Mouse (Mus musculus) forebrain, embryonic 15.5 days (tissue): Measurements from ENCODE around the gene Sirt6. TPM values are rescaled to one million over a fixed set of nuclear protein-coding genes. Genes with fewer than 3 reads are reported as not detected.

ENCODE experiments used
- ATAC-seq: fragments of 200-750 bp; cut with Nextera tagmentation; replicated peaks from 2 replicates; pipeline ENCODE4 v1.8.0; 2017; ENCODE audit warnings: mild to moderate bottlenecking, moderate TSS enrichment, moderate library complexity
- H3K27ac ChIP-seq: fragments of 300-500 bp; sonication (generic); replicated peaks from 2 replicates; pipeline ENCODE4 v1.5.1; 2015; ENCODE audit warnings: mild to moderate bottlenecking, inconsistent platforms
- H3K27me3 ChIP-seq: fragments of 300-500 bp; sonication (generic); 2 replicates; pipeline ENCODE4 v1.6.1; 2015; ENCODE audit warnings: inconsistent platforms
- H3K36me3 ChIP-seq: fragments of 300-500 bp; sonication (generic); 2 replicates; pipeline ENCODE4 v1.6.1; 2015; ENCODE audit warnings: mild to moderate bottlenecking, inconsistent platforms
- H3K4me1 ChIP-seq: fragments of 300-500 bp; sonication (generic); 2 replicates; pipeline ENCODE4 v1.6.1; 2015; ENCODE audit warnings: inconsistent platforms
- H3K4me2 ChIP-seq: fragments of 300-500 bp; sonication (generic); replicated peaks from 2 replicates; pipeline ENCODE4 v1.6.1; 2015; ENCODE audit warnings: mild to moderate bottlenecking, inconsistent platforms
- H3K4me3 ChIP-seq: fragments of 300-500 bp; sonication (generic); 2 replicates; pipeline ENCODE4 v1.5.1; 2015; ENCODE audit warnings: mild to moderate bottlenecking, inconsistent platforms
- H3K9ac ChIP-seq: fragments of 300-500 bp; sonication (generic); replicated peaks from 2 replicates; pipeline ENCODE4 v1.6.1; 2015; ENCODE audit warnings: mild to moderate bottlenecking, inconsistent platforms
- H3K9me3 ChIP-seq: fragments of 300-500 bp; sonication (generic); 2 replicates; pipeline ENCODE4 v1.6.1; 2016; ENCODE audit warnings: inconsistent platforms
- WGBS: fragments of 180-500 bp; shearing (Covaris S2); methylation state at CpG from one replicate; pipeline ENCODE4 v1.1.7; 2015; ENCODE audit warnings: mixed read lengths; 5-methylcytosine and 5-hydroxymethylcytosine counted together
- polyA plus RNA-seq: library from polyadenylated mRNA; unstranded; fragments of >200 nt; fragmentation: Nextera tagmentation; extraction: Ambion mirVana; gene quantifications from 2 replicates; pipeline ENCODE4 v1.2.1, GENCODE M21; 2015

Sirt6 gene
- polyA plus RNA-seq, 1 experiment from 2014 or later = 56.5 TPM

GRCm38 (mm10) chr10:81583347-81583746, 44.2 kb downstream of the Sirt6 start:
- H3K27me3 ChIP-seq = peaks cover 16% of the 10 kb centered on the region; the same call in 1 of the 2 replicates
- WGBS = 56% methylated on average over 6 of the region's 6 CpGs
- no peaks in the 10 kb centered on the region; the same call in 1 of the 2 replicates for H3K36me3 ChIP-seq
- no peaks in the 10 kb centered on the region for H3K9me3 ChIP-seq
- ATAC-seq = no peak
- no peak overlapping the region for H3K4me3 ChIP-seq
- H3K4me1 ChIP-seq = no peaks in the 10 kb centered on the region
- H3K9ac ChIP-seq = no peak overlapping the region
- no peak overlapping the region for H3K4me2 ChIP-seq
- H3K27ac ChIP-seq = no peak overlapping the region

- no peak overlapping the region for H3K9ac ChIP-seq
- no peak overlapping the region for H3K4me2 ChIP-seq
- H3K4me3 ChIP-seq = no peak overlapping the region
- ATAC-seq = no peak
- H3K36me3 ChIP-seq = no peaks in the 10 kb centered on the region
- peaks cover 34% of the 10 kb centered on the region for H3K27me3 ChIP-seq
- H3K9me3 ChIP-seq = no peaks in the 10 kb centered on the region
- no peak overlapping the region for H3K27ac ChIP-seq
- 63% methylated on average over 25 of the region's 25 CpGs for WGBS
- peaks cover 8% of the 10 kb centered on the region for H3K4me1 ChIP-seq
Measured at GRCm38 (mm10) chr10:81580441-81581070, 47.0 kb downstream of the Sirt6 start.

DNA sequence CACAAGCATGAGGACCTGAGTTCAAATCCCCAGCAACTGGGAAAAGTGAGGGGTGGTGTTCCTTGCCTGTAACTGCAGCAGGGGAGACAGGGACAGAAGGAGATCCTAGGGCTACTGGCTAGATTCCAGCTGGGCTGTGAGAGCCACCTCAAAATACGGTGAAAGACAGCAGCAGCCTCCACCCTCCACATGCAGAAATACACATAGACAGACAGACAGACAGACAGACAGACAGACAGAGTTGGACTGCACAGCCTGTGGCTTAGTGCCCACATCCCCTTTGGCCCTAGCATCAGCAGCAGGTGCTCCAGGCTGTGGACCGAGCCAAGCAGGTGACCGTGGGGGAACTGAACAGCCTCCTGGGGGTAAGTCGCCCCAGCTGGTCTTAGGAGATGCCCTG, 47.6 kb downstream of the Sirt6 start:
- H3K27ac ChIP-seq = no peak overlapping the region
- no peaks in the 10 kb centered on the region for H3K36me3 ChIP-seq
- H3K27me3 ChIP-seq = peaks cover 34% of the 10 kb centered on the region
- ATAC-seq = no peak
- no peak overlapping the region for H3K4me2 ChIP-seq
- H3K4me1 ChIP-seq = peaks cover 14% of the 10 kb centered on the region
- H3K4me3 ChIP-seq = no peak overlapping the region
- no peak overlapping the region for H3K9ac ChIP-seq
- no peaks in the 10 kb centered on the region for H3K9me3 ChIP-seq
- WGBS = 53% methylated on average over 4 of the region's 4 CpGs

DNA sequence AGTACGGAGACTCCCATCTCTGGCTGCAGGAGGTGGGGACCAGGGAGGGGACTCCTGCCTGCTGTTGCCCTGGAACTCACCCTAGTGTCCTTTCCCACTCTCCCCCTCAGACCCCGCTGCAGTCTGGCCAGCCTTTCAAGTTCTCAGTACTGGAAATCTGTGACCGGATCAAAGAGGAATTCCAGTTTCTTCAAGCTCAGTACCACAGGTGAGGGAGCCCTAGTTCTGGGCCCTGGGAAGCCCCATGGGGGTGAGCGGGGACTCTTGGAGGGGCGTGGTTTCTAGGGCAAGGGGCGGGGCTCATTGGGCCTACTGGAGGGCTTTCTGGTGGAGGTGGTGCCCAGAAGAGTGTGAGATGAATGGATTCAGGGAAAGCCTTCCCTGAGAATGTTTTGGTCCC, 51.9 kb downstream of the Sirt6 start:
- peaks cover 48% of the 10 kb centered on the region for H3K4me1 ChIP-seq
- no peaks in the 10 kb centered on the region for H3K36me3 ChIP-seq
- peak overlapping the region; percentile 72 for H3K4me2 ChIP-seq
- ATAC-seq = no peak
- H3K9me3 ChIP-seq = no peaks in the 10 kb centered on the region
- WGBS = 2% methylated on average over 6 of the region's 6 CpGs
- H3K4me3 ChIP-seq = peak overlapping the region; percentile 64
- H3K9ac ChIP-seq = peak overlapping the region; percentile 68
- H3K27me3 ChIP-seq = peaks cover 51% of the 10 kb centered on the region
- H3K27ac ChIP-seq = no peak overlapping the region

- no peak for ATAC-seq
- H3K4me1 ChIP-seq = peaks cover 53% of the 10 kb centered on the region
- no peaks in the 10 kb centered on the region for H3K36me3 ChIP-seq
- no peaks in the 10 kb centered on the region for H3K9me3 ChIP-seq
- H3K4me3 ChIP-seq = peak overlapping the region; percentile 64
- WGBS = under 1% methylated on average over 30 of the region's 30 CpGs
- peaks cover 50% of the 10 kb centered on the region for H3K27me3 ChIP-seq
- peak overlapping the region; percentile 72 for H3K4me2 ChIP-seq
- peak overlapping the region; percentile 68 for H3K9ac ChIP-seq
- peak overlapping the region; percentile 17; the same call in 1 of the 2 replicates for H3K27ac ChIP-seq
Measured at GRCm38 (mm10) chr10:81575208-81575631, 52.4 kb downstream of the Sirt6 start.

- H3K27me3 ChIP-seq = peaks cover 50% of the 10 kb centered on the region
- peak within 1 kb of the TSS; percentile 64 for H3K4me3 ChIP-seq
- H3K9ac ChIP-seq = peak within 1 kb of the TSS; percentile 68
- H3K4me1 ChIP-seq = peaks cover 61% of the 10 kb centered on the region
- H3K9me3 ChIP-seq = no peaks in the 10 kb centered on the region
- no peak for ATAC-seq
- 17% methylated on average over 10 of the region's 10 CpGs for WGBS
- peak within 1 kb of the TSS; percentile 72 for H3K4me2 ChIP-seq
- peak within 1 kb of the TSS; percentile 17; the same call in 1 of the 2 replicates for H3K27ac ChIP-seq
- H3K36me3 ChIP-seq = no peaks in the 10 kb centered on the region
Measured at GRCm38 (mm10) chr10:81574081-81575056, 53.2 kb downstream of the Sirt6 start, which contains the start of gene Tle2. Gene Tle2 (plus strand): TSS chr10:81574561.

DNA sequence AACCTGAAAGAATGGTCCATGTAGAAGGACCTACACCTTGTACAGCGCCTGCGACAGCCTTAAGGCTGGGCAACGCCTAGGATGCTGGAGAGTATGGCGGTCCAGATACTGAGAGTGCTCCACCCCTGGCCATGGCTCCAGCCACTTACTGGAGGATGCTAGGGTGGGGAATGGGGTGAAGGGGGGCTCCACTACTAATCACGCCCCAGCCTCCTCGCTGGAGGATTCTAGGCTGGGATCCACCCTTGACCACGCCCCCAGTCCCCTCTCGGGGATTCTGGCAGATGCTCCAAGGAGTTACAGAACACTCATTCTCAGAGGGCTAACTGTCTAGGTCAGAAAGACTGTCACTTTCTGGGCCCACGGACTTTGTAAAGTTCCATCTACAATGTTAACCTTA, 54.6 kb downstream of the Sirt6 start:
- H3K27ac ChIP-seq = no peak overlapping the region
- no peak for ATAC-seq
- no peak overlapping the region for H3K9ac ChIP-seq
- H3K4me2 ChIP-seq = no peak overlapping the region
- H3K4me3 ChIP-seq = no peak overlapping the region
- H3K4me1 ChIP-seq = peaks cover 73% of the 10 kb centered on the region
- no peaks in the 10 kb centered on the region for H3K36me3 ChIP-seq
- H3K27me3 ChIP-seq = peaks cover 45% of the 10 kb centered on the region
- 4% methylated on average over 9 of the region's 9 CpGs for WGBS
- H3K9me3 ChIP-seq = no peaks in the 10 kb centered on the region

- Histone ChIP-seq H3K9me3 (no peaks in the 10 kb centered on the region), H3K4me1 (peaks cover 78% of the 10 kb centered on the region), H3K9ac (peak overlapping the region; percentile 25; the same call in 1 of the 2 replicates), H3K27me3 (peaks cover 48% of the 10 kb centered on the region), H3K4me3 (peak overlapping the region; percentile 47), H3K4me2 (peak overlapping the region; percentile 89), H3K36me3 (no peaks in the 10 kb centered on the region), H3K27ac (peak overlapping the region; percentile 24; the same call in 1 of the 2 replicates)
- WGBS = 5% methylated on average over 9 of the region's 9 CpGs
- ATAC-seq = 0 out of 2 replicates have a peak, but pooled peaks have one; percentile 1
Measured at GRCm38 (mm10) chr10:81572133-81572671, 55.4 kb downstream of the Sirt6 start.

Other genes starting within 250 kb of the Sirt6 start
- gene Fzr1, start 249.3 kb downstream of the Sirt6 start, polyA plus RNA-seq = 133 and 135 TPM in 2 replicates
- 88.2 and 89.0 TPM in 2 replicates for gene Dohh, start 243.4 kb downstream of the Sirt6 start, polyA plus RNA-seq
- gene Gm48551, start 243.3 kb downstream of the Sirt6 start, polyA plus RNA-seq = 5.4 and 6.6 TPM in 2 replicates
- 2.9 and 3.1 TPM in 2 replicates for gene Gm48552, start 238.8 kb downstream of the Sirt6 start, polyA plus RNA-seq
- 1.2 and 1.8 TPM in 2 replicates for gene Smim24, start 234.7 kb downstream of the Sirt6 start, polyA plus RNA-seq
- gene Nfic, start 172.2 kb downstream of the Sirt6 start, polyA plus RNA-seq = 24.2 and 29.4 TPM in 2 replicates
- gene Celf5, start 145.1 kb downstream of the Sirt6 start, polyA plus RNA-seq = 76.1 and 78.5 TPM in 2 replicates
- 60.3 and 65.0 TPM in 2 replicates for gene Ncln, start 131.4 kb downstream of the Sirt6 start, polyA plus RNA-seq
- gene S1pr4, start 127.7 kb downstream of the Sirt6 start, polyA plus RNA-seq = 0.69 and 0.73 TPM in 2 replicates
- 0.57 and 0.84 TPM in 2 replicates for gene Gna15, start 103.6 kb downstream of the Sirt6 start, polyA plus RNA-seq
- gene Gna11, start 82.6 kb downstream of the Sirt6 start, polyA plus RNA-seq = 99.8 and 103 TPM in 2 replicates
- 665 and 705 TPM in 2 replicates for gene Aes, start 68.3 kb downstream of the Sirt6 start, polyA plus RNA-seq
- gene Tle2, start 53.2 kb downstream of the Sirt6 start, polyA plus RNA-seq = 27.3 and 28.0 TPM in 2 replicates
- 3.0 and 4.2 TPM in 2 replicates for gene Tle6, start 26.7 kb downstream of the Sirt6 start, polyA plus RNA-seq
- 3.0 and 3.1 TPM in 2 replicates for gene BC025920, start 21.5 kb downstream of the Sirt6 start, polyA plus RNA-seq
- gene Ankrd24, start 743 bp upstream of the Sirt6 start, polyA plus RNA-seq = 11.5 and 12.6 TPM in 2 replicates
- 6.3 and 6.9 TPM in 2 replicates for gene Gm10778, start 21.3 kb upstream of the Sirt6 start, polyA plus RNA-seq
- gene Zfp433, start 77.0 kb upstream of the Sirt6 start, polyA plus RNA-seq = 19.3 and 22.0 TPM in 2 replicates
- 17.7 and 19.5 TPM in 2 replicates for gene Gm3055, start 143.4 kb upstream of the Sirt6 start, polyA plus RNA-seq
- 3.4 and 3.7 TPM in 2 replicates for gene Gm4767, start 184.4 kb upstream of the Sirt6 start, polyA plus RNA-seq
- gene Gm32687, start 236.1 kb upstream of the Sirt6 start, polyA plus RNA-seq = 12.5 and 15.1 TPM in 2 replicates